Mouse (Mus musculus) forebrain, embryonic 10.5 days (tissue): ENCODE data around the gene Btbd35f28. TPM values are rescaled to one million over a fixed set of nuclear protein-coding genes. Genes with fewer than 3 reads are reported as not detected.
"Not testable (repeated sequence)": the region's sequence is repeated elsewhere in the genome, so short reads cannot be mapped to it uniquely, and the experiment has no call there.

ENCODE experiments used
- DNase-seq: peaks from one replicate; pipeline ENCODE4 v3.0.0-alpha.2; 2017; ENCODE audit warnings: low spot score; ENCODE audit errors: extremely low spot score
- H3K27ac ChIP-seq: fragments of 300-500 bp; sonication (generic); 2 replicates; pipeline ENCODE4 v1.5.1; 2016; ENCODE audit warnings: mild to moderate bottlenecking
- H3K27me3 ChIP-seq: fragments of 300-500 bp; sonication (generic); 2 replicates; pipeline ENCODE4 v1.6.1; 2016; ENCODE audit warnings: mild to moderate bottlenecking; ENCODE audit not compliant: poor library complexity, severe bottlenecking
- H3K36me3 ChIP-seq: fragments of 300-500 bp; sonication (generic); replicated peaks from 2 replicates; pipeline ENCODE4 v1.6.1; 2016; ENCODE audit warnings: mild to moderate bottlenecking, moderate library complexity
- H3K4me1 ChIP-seq: fragments of 300-500 bp; sonication (generic); 2 replicates; pipeline ENCODE4 v1.6.1; 2016
- H3K4me3 ChIP-seq: fragments of 300-500 bp; sonication (generic); 2 replicates; pipeline ENCODE4 v1.5.1; 2016; ENCODE audit warnings: mild to moderate bottlenecking, moderate library complexity
- H3K9me3 ChIP-seq: fragments of 300-500 bp; sonication (generic); 2 replicates; pipeline ENCODE4 v1.6.1; 2016; ENCODE audit warnings: mild to moderate bottlenecking, moderate library complexity
- WGBS: fragments of 180-500 bp; shearing (Covaris S2); methylation state at CpG from one replicate; pipeline ENCODE4 v1.1.7; 2016; 5-methylcytosine and 5-hydroxymethylcytosine counted together
- polyA plus RNA-seq: library from polyadenylated mRNA; unstranded; fragments of >200 nt; fragmentation: Nextera tagmentation; extraction: Ambion mirVana; gene quantifications from 2 replicates; pipeline ENCODE4 v1.2.1, GENCODE M21; 2016

Gene Btbd35f28
- polyA plus RNA-seq, result not detected in 2 replicates

- not testable (repeated sequence) for H3K4me1 ChIP-seq, DNase-seq, H3K27me3 ChIP-seq, H3K27ac ChIP-seq, H3K9me3 ChIP-seq, H3K36me3 ChIP-seq, H3K4me3 ChIP-seq
- no CpG with 5 or more reads among the region's 2 CpGs for whole genome bisulfite sequencing
Observed at GRCm38 (mm10) chrX:4196276-4196675, at the start of gene Btbd35f28. Gene Btbd35f28 (plus strand): TSS chrX:4196576.

Other genes with a start within 250 kb of the Btbd35f28 start
- gene Btbd35f16, start 239.6 kb upstream of the Btbd35f28 start, polyA plus RNA-seq, result not detected in 2 replicates
- gene Btbd35f3, start 158.9 kb upstream of the Btbd35f28 start, polyA plus RNA-seq, result not detected in 2 replicates
- gene Btbd35f20, start 94.7 kb downstream of the Btbd35f28 start, polyA plus RNA-seq, result not detected in 2 replicates
- gene Btbd35f17, start 174.1 kb downstream of the Btbd35f28 start, polyA plus RNA-seq, result not detected in 2 replicates